Mouse (Mus musculus) mature B cell (primary cell): Measurements from ENCODE around the gene Kat6b.
"Not testable (repeated sequence)": the region's sequence is repeated elsewhere in the genome, so short reads cannot be mapped to it uniquely, and the experiment has no call there.

Experiments used
- in situ Hi-C: fragments of 300-500 bp; cut with MboI; formaldehyde crosslinking; loops from 2 replicates; pipeline ENCODE4 v1.14.3; 2019

The Kat6b gene

GRCm38 (mm10) chr14:21669218-21669617 is 188.0 kb downstream of the Kat6b start:
- in situ Hi-C loops: no loop called here

GRCm38 (mm10) chr14:21669633-21670421 is 188.6 kb downstream of the Kat6b start:
- in situ Hi-C loops: no loop called here

GRCm38 (mm10) chr14:21670422-21671006 is 189.3 kb downstream of the Kat6b start:
- in situ Hi-C loops: not testable (repeated sequence)

GRCm38 (mm10) chr14:21673100-21673499 is 191.9 kb downstream of the Kat6b start:
- in situ Hi-C loops: no loop called here

GRCm38 (mm10) chr14:21674471-21674870 is 193.2 kb downstream of the Kat6b start:
- in situ Hi-C loops: no loop called here

GRCm38 (mm10) chr14:21676223-21676622 is 195.0 kb downstream of the Kat6b start:
- in situ Hi-C loops: no loop called here

- in situ Hi-C loops: no loop called here
Measured at GRCm38 (mm10) chr14:21678509-21679285, 197.5 kb downstream of the Kat6b start.

GRCm38 (mm10) chr14:21679631-21680201 is 198.5 kb downstream of the Kat6b start:
- in situ Hi-C loops: no loop called here

- in situ Hi-C loops: no loop called here
Measured at GRCm38 (mm10) chr14:21682681-21683129, 201.5 kb downstream of the Kat6b start.

GRCm38 (mm10) chr14:21683834-21684233 is 202.6 kb downstream of the Kat6b start:
- in situ Hi-C loops: no loop called here

GRCm38 (mm10) chr14:21685411-21686146 is 204.3 kb downstream of the Kat6b start:
- in situ Hi-C loops: no loop called here

- in situ Hi-C loops: no loop called here
Measured at GRCm38 (mm10) chr14:21686376-21687279, 205.4 kb downstream of the Kat6b start.

- in situ Hi-C loops: no loop called here
Measured at GRCm38 (mm10) chr14:21691070-21691469, 209.8 kb downstream of the Kat6b start.

- in situ Hi-C loops: no loop called here
Measured at GRCm38 (mm10) chr14:21695020-21695419, 213.8 kb downstream of the Kat6b start.

- in situ Hi-C loops: no loop called here
Measured at GRCm38 (mm10) chr14:21696186-21696830, 215.1 kb downstream of the Kat6b start.

GRCm38 (mm10) chr14:21702691-21703090 is 221.5 kb downstream of the Kat6b start:
- in situ Hi-C loops: no loop called here

GRCm38 (mm10) chr14:21703255-21703654 is 222.0 kb downstream of the Kat6b start:
- in situ Hi-C loops: no loop called here

GRCm38 (mm10) chr14:21705462-21705861 is 224.2 kb downstream of the Kat6b start:
- in situ Hi-C loops: no loop called here

GRCm38 (mm10) chr14:21706759-21707571 is 225.7 kb downstream of the Kat6b start:
- in situ Hi-C loops: no loop called here
